In genomic region chr19:57415031-57415807, GRCm38 (mm10) we compare ENCODE assay signal across 26 mouse cellular contexts. TPM values are rescaled to one million over a fixed set of nuclear protein-coding genes. Genes with fewer than 3 reads are reported as not detected.
A peak's percentile ranks its signal among the peaks of the same experiment; 100 is the strongest.
DNase-seq lines count a peak whose midpoint lies in the region; TF ChIP-seq lines count a peak whose summit lies in the region.
"Had no signal": no experiment of that assay in that cellular context is flagged by ENCODE, and none has a peak within 500 bp of the region (broad histone marks: within the 10 kb centered on the region; RNA-seq: fewer than 3 reads in every experiment).

No protein-coding gene starts in this region.

- DNase-seq in right cerebral cortex, adult 2 months (ENCODE audit: low spot score in 2 of 2): peak; percentile 35 to 62
- no peak for DNase-seq in right cerebral cortex, postnatal 14 days
- DNase-seq in ES-E14 (ENCODE audit: low read depth, low spot score): no peak
- DNase-seq in brain, adult 2 months (ENCODE audit: low read depth, low spot score): peak; percentile 51
- DNase-seq in cerebellum, adult 18-20 months: no peak
- DNase-seq in lung, adult 2 months: no peak
- DNase-seq: adrenal gland, adult 8-10 months; cerebellum, adult 9-10 months; gastrocnemius, adult 2 months; gastrocnemius, postnatal 36 days; heart, adult 18-20 months; kidney, adult 2 months; kidney, postnatal 36 days; liver, embryonic 13.5 days; lung, adult 18-20 months; lung, postnatal 10 days had no signal

- 89% methylated on average over 8 of the region's 8 CpGs for WGBS in lung, adult 2 months

- no peak for TF ChIP-seq POLR2A in lung, adult 2 months (IDR thresholded peaks at IDR 0.05; ENCODE audit: borderline replicate concordance, extremely low read depth, low read depth, low read length)

- in situ Hi-C loops in ES-E14 (cut with MboI; ENCODE audit: low sequenced_read_pairs in 2 of 2, unreplicated experiment in 2 of 2): no loop called here

- TF ChIP-seq CTCF in lung, adult 2 months (IDR thresholded peaks at IDR 0.05; ENCODE audit: insufficient read depth, low read length): no peak

- H3K9ac ChIP-seq in ES-E14 (ENCODE audit: insufficient read depth, low read depth, low read length, poor library complexity, severe bottlenecking): no peak overlapping the region
- H3K9ac ChIP-seq: embryonic facial prominence, embryonic 13.5 days; heart, embryonic 12.5 days; hindbrain, embryonic 15.5 days; limb, embryonic 15.5 days; liver, embryonic 13.5 days; midbrain, embryonic 15.5 days had no signal

- H3K9me3 ChIP-seq in ES-E14 (ENCODE audit: control insufficient read depth, insufficient read depth, low read depth, low read length): no peaks in the 10 kb centered on the region
- H3K9me3 ChIP-seq: embryonic facial prominence, embryonic 13.5 days; heart, embryonic 12.5 days; hindbrain, embryonic 15.5 days; limb, embryonic 10.5 days; limb, embryonic 15.5 days; liver, embryonic 13.5 days; midbrain, embryonic 10.5 days; midbrain, embryonic 15.5 days had no signal

- H3K36me3 ChIP-seq in ES-E14 (ENCODE audit: control insufficient read depth, insufficient read depth, low read length, poor library complexity, severe bottlenecking): no peaks in the 10 kb centered on the region
- H3K36me3 ChIP-seq: embryonic facial prominence, embryonic 13.5 days; heart, embryonic 12.5 days; hindbrain, embryonic 15.5 days; limb, embryonic 10.5 days; limb, embryonic 15.5 days; liver, embryonic 13.5 days; midbrain, embryonic 10.5 days; midbrain, embryonic 15.5 days had no signal

- no peak overlapping the region for H3K27ac ChIP-seq in ES-E14 (ENCODE audit: insufficient read depth, low read depth, low read length, poor library complexity, severe bottlenecking)
- H3K27ac ChIP-seq: embryonic facial prominence, embryonic 13.5 days; gastrocnemius, adult 2 months; hindbrain, embryonic 15.5 days; left cerebral cortex, adult 2 months; limb, embryonic 10.5 days; limb, embryonic 15.5 days; liver, embryonic 13.5 days; macrophage; midbrain, embryonic 10.5 days; midbrain, embryonic 15.5 days had no signal

- no peak overlapping the region for H3K4me3 ChIP-seq in ES-E14 (ENCODE audit: insufficient read depth in 1 of 2, low read depth in 1 of 2, low read length in 2 of 2, poor library complexity in 1 of 2, severe bottlenecking in 1 of 2)
- no peak overlapping the region for H3K4me3 ChIP-seq in lung, adult 2 months (replicated peaks; ENCODE audit: extremely low read depth, low read depth, low read length)
- H3K4me3 ChIP-seq: embryonic facial prominence, embryonic 13.5 days; erythroblast, embryonic 14.5 days; gastrocnemius, adult 2 months; heart, embryonic 12.5 days; hindbrain, embryonic 15.5 days; left cerebral cortex, adult 2 months; limb, embryonic 10.5 days; limb, embryonic 15.5 days; liver, embryonic 13.5 days; midbrain, embryonic 10.5 days; midbrain, embryonic 15.5 days had no signal

- peaks cover 1 to 7% of the 10 kb centered on the region in 2 experiments; a peak in 2 of 4 replicates for H3K4me1 ChIP-seq in ES-E14 (ENCODE audit: control insufficient read depth in 2 of 2, insufficient read depth in 2 of 2, low read length in 2 of 2, poor library complexity in 1 of 2)
- no peaks in the 10 kb centered on the region for H3K4me1 ChIP-seq in lung, adult 2 months (ENCODE audit: control insufficient read depth, insufficient read depth, low read length)

TF ChIP-seq in ES-E14, 5 proteins besides CTCF, POLR2A, EP300 and RAD21:
- TF ChIP-seq HCFC1 (IDR thresholded peaks at IDR 0.05; ENCODE audit: borderline replicate concordance, insufficient read depth, low read length) (no peak), ZC3H11A (IDR thresholded peaks at IDR 0.05; ENCODE audit: borderline replicate concordance, low read depth, low read length) (no peak), CHD2 (IDR thresholded peaks at IDR 0.05; ENCODE audit: low read depth, low read length) (peak; percentile 76), ZNF384 (IDR thresholded peaks at IDR 0.05; ENCODE audit: low read depth, low read length) (no peak)

RNA-seq across cellular contexts. Expression of gene Trub1, which starts 37.5 kb away (rescaled TPM):
- 12.5 and 14.6 TPM in 2 replicates for total RNA-seq in ES-E14 (2012; rRNA removed)
- 2.8 and 3.4 TPM in 2 replicates for polyA plus RNA-seq in lung, adult 2 months (2012; rRNA removed)

RNA-seq across cellular contexts. Expression of gene Fam160b1, which starts 54.7 kb away (rescaled TPM):
- 8.5 and 9.8 TPM in 2 replicates for total RNA-seq in ES-E14 (2012; rRNA removed)
- polyA plus RNA-seq in lung, adult 2 months (2012; rRNA removed): 12.7 and 17.5 TPM in 2 replicates

Comparison
In these comparisons a context has a peak if more than half of its experiments do, and no peak if none do; other contexts are left out.
1. DNase-seq: peak in right cerebral cortex, adult 2 months (2 of 2) and brain, adult 2 months (single experiment); none in right cerebral cortex, postnatal 14 days (single experiment), ES-E14 (single experiment), cerebellum, adult 18-20 months (0 of 2) and lung, adult 2 months (single experiment).